Mouse (Mus musculus): ENCODE measurements around the gene Eno3.

DNA sequence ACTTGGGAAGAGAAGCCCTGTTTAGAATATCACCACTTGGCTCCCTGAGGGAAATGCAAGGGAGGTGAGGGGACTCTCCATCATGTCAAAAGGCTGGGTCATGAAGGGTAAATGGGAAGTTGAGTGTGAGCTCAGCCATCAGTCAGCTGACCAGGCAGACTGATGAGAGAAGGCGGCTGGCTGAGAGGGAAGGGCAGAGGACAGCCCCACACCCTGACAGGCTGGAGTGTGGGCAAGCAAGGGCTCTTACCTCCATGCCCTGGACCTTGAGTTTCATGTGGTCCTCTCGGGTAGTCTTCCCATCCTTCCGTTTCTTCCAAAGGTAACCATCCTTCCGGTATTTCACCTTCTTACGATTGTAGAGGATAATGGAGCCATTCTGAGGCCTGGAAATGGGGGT, 26.6 kb downstream of the Eno3 start:
- TF ChIP-seq CTCF (conservative IDR thresholded peaks at IDR 0.05; ENCODE audit: insufficient read depth, insufficient read length, low read depth, low read length) = no peak
- no peak for TF ChIP-seq POLR2A (IDR thresholded peaks at IDR 0.05; ENCODE audit: low read depth, low read length)
